Mouse (Mus musculus) liver, adult (tissue): Measurements from ENCODE around the gene Gm973.

ENCODE experiments used
- GATA4 ChIP-seq: IDR thresholded peaks from 2 replicates; pipeline ENCODE4 v1.6.1; 2014; ENCODE audit warnings: mild to moderate bottlenecking, low read length; ENCODE audit not compliant: insufficient replicate concordance

Gene Gm973

DNA sequence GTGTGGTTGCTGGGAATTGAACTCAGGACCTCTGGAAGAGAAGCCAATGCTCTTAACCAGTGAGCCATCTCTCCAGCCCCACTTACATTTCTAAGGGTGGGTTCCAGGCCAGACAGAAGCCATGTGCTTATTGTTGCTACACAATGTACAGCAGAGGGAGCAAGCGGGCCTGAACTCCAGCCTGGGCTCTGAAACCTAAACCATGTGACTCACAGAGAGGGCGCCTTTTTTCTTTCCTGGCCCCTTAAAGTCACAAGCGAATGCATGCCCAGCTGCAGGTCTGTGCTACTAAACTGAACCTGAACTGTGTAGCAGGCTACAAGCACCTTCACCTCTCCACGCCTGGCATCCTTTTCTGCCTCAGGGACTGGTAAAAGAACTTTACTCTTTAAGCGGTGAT, 92.9 kb downstream of the Gm973 start:
- TF ChIP-seq GATA4, result no peak

DNA sequence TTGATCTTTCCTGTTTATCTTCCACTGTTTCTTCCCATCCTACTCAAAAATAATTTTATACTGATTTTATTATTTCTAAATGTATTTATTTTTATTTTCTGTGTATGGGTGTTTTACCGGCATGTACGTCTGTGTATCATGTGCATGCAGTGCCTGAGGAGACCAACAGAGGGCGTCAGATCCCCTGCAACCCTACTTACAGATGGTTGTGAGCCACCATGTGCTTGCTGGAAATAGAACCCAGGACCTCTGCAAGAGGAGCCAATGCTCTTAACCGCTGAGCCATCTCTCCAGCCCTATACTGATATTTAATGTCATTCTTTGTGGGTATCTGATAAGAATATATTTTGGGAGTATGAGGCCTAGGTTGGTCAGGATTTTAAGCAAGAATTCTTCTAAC, 93.4 kb downstream of the Gm973 start:
- TF ChIP-seq GATA4, result no peak

DNA sequence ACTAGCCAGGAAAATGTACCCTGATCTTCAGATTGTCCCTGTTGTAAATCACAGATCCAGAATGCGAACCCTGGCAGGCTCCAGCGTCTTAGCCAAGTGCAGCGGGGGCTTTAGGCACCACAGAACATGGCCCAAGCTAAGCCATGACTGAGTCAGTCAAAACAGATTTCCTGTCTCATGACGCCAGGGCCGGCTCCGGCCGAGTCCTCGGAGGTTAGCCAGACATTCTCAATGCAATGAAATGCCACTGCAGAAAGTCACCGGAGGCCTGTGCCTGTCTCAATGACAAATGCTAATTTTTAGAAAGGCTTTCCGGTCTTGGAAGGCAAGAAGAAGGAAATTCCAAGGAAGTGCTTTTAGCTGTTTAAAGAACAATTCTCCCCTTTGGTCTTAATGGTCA, 93.8 kb downstream of the Gm973 start:
- TF ChIP-seq GATA4, result no peak

DNA sequence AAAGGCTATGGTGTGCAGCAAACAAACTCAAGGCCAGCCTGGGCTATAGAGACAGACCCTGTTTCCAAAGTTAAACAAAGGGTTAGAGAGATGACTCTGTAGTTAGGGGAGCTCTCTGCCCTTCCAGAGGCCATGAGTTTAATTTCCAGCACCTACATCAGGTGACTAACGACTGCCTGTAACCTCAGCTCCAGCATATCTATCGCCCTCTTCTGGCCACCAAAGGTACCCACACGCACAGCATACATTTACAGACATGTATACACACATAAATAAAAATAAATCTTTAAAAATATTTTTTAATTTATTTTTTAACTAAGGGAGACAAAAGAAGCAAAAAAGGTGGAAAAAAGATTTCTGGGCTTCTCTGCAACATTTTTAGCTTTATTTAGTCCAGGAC, 94.9 kb downstream of the Gm973 start:
- TF ChIP-seq GATA4, result no peak

DNA sequence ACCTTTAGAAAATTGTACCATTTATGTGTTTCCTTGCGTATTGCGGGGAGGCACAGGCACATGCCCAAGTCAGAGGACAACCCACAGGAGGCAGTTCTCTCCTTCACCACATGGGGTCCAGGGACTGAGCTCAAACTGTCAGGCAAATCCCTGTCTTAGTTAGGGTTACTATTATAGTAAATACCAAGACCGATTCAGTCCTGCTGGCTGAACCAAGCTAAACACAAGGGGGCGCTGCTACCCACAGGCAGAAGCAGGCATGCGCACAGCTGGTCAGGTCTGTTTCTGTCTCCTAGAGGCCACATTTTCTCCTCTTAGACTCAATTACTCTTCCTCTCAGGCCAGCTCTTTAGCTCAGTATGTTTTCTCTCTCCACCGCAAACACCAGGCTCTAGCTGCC, 97.7 kb downstream of the Gm973 start:
- no peak for TF ChIP-seq GATA4

DNA sequence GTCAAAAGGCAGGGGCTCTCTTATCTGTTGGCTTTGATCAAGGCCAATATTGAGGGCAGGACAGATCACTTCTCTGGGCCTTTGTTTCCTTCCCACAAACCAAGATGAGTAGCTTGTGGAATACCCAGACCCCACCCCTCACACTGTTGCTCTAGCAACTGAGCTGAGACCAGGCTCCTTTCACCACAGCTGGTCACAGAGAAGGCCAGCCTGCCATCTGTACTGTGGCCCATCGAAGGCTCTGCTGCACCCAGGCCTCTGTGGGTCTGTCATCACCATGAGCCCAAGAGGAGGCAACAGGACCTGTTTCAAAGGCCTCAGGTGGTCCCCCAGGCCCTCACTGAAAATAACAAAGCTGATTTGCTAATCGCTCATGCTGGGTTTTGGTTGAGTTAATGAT, 99.0 kb downstream of the Gm973 start:
- TF ChIP-seq GATA4, result no peak

DNA sequence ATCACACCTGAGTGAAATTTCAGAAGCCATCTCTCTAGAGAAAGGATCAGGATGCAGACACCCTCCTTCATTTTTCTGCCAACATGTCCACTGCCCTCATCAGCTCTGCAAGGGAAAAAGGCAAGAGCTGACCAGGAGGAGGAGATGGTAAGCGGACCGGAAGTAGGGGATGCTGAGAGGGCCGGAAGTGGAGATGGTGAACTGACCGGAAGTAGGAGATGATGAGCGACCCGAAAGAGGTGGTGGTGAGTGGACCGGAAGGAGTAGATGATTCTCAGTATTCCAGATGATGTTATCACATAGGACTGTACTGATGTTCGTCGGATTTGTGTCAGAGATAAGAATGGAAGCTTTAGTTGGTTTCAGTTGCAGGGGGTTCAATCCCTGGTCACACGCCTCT, 103.1 kb downstream of the Gm973 start:
- TF ChIP-seq GATA4, result no peak

DNA sequence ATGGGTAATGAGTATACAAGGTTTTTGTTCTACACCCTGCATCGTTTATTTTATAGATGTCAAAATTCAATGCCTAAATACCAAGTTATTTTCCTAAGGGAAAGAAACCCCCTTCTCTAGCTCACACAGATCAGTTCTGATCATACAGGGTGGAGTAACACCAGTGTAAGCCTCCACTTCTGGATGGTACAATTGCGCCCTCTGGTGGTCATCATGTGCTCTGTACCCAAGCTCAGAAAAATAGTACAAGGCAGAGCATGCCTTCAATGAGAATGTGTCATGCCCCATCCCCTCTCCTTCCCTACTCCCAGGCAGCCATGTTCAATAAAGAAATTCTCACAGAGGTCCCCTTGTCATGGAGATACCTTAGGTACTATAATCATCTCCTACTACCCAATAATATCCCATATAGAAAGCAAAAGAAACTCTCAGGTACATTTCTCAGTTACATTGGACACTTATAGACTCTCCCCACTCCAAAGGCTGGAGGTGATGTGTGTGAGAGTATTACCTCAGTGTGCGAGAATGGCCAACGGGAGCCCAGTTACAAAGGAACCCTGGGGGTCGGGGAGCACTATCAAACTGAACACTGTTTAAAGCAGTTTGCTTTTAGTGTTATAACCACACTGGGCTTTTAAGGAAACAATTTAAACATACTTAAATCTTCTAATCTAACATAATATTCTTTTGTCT, 107.4 kb downstream of the Gm973 start:
- TF ChIP-seq GATA4, result no peak

DNA sequence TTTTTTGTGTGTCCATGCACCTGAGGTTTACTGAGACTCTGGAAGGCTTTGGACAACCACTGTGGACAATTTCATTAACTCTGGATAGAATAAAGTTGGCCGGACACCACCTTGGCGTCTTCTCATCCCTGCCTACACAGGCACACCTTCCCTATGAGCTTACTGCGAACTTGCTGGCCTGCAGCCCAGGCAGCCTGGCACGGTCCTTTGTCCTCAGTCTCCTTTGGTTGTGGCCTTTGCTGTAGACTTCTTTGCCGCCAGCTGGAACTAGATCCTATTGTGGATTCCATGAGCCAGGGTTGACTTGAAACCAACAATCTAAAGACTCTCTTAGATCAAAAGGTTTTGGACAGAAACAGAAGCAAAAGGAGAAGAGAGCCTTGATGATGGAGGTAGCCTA, 109.3 kb downstream of the Gm973 start:
- TF ChIP-seq GATA4, result no peak

DNA sequence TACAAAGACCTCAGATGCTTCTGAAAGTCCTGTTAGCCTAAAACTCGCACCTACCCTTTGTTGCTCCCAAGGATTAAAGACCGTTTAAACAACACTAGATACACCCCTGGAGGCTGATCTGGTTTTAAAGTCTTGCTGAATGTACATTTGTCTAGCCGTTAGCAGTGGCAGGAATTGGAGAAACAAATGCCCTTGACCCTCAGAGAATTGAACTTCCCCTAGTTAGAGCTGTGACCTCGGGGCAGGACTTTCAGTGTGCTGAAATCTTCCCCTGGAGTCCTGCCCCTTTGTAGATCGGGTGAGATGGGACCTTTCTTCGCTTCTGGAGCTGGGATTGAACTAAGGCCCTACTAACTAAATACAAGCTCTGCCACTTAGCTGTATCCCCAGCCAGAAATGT, 113.1 kb downstream of the Gm973 start:
- TF ChIP-seq GATA4, result no peak

DNA sequence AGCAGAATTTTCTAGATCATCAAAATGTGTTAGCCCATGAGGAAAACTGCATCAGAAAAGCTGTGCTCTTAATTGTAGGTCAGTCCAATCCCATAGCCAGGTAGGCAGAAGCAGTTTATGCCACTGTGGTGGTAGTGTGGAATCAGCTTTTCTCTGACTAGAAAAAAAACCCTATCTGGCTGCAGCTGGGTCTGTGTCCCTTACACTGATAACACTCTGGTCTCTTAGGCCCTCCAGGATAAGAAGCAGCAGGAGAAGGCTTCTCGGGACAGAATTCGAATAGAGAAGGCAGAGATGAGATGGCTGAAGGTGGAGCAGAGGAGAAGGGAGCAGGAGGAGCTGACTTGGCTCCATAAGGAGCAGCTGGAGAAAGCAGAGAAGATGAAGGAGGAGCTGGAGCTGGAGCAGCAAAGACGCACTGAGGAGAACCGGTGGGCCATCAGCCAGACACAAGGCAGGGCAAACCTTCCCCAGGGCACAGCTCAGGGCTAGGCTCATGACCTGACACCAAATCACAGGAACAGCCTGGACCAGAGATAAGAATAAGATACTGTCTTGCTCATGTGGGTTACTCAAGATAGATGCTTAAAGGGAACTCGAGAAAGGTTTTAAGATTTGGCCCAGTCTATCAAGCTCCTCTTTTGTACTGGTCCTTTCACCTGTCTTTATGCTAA, 116.1 kb downstream of the Gm973 start:
- TF ChIP-seq GATA4, result no peak

DNA sequence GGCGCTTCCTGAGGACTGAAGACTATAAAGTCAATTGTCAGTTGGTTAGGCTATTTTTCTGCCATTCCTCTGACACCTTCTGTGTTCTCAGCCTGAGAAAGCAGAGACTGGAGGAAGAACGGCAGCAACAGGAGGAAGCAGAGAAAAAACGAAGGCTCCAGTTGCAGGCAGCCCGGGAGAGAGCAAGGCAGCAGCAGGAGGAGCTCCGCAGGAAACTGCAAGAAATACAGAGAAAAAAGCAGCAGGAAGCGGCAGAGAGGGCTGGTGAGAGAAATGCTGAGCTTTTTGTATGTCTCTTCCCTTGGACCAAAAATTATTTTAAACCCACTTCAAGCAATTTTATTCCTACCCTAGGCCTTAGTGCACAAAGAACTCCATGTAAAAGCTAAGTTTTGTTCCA, 117.0 kb downstream of the Gm973 start:
- no peak for TF ChIP-seq GATA4

DNA sequence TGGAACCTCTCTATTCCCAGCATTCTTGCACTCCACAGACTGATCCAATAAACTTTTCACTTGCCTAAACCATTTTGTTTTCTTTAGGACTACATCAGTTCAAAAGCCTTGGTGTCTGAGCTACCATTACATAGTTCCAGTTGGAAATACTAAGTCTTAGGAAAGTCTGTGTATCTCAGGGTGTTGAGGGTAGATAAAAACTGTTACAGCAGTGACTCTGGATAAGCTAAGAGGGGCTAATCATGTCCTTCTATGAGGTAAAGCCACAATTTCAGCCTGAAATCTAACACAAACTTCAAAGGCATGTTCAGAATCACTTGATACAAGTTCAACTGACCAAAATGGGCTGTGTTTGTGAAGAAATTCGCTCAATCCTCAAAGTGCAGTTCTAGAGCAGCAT, 120.3 kb downstream of the Gm973 start:
- no peak for TF ChIP-seq GATA4

DNA sequence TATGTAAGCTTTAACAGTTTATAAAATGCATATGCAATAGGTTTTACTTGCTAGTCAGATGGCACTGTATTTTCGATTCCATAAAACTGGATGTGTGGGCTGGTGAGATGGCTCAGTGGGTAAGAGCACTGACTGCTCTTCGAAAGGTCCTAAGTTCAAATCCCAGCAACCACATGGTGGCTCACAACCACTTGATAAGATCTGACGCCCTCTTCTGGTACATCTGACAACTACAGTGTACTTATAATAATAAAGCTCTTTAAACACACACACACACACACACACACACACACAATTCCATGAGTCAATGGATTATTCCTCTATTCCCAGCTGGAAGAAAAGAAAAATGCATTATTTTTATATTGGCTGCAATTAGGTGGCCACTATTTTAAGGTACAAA, 122.3 kb downstream of the Gm973 start:
- TF ChIP-seq GATA4, result no peak

DNA sequence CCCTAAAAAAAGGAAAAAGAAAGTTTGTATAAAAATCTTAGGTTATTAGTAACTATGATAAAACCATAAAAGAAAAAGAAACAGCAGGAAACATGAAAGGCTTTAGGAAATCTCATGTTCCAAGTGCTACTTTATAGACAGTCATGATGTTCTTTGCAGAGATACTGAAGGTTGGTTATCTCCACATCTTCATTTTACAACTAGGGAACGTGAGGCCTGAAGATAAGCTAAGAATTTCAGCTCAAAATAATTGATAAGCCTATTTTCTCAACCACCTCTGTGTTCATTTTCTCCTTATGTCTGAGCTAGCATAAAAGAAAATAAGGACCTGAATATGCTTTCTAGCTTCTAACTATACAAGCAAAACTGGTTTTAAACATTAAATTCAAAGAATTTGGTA, 126.4 kb downstream of the Gm973 start:
- no peak for TF ChIP-seq GATA4

DNA sequence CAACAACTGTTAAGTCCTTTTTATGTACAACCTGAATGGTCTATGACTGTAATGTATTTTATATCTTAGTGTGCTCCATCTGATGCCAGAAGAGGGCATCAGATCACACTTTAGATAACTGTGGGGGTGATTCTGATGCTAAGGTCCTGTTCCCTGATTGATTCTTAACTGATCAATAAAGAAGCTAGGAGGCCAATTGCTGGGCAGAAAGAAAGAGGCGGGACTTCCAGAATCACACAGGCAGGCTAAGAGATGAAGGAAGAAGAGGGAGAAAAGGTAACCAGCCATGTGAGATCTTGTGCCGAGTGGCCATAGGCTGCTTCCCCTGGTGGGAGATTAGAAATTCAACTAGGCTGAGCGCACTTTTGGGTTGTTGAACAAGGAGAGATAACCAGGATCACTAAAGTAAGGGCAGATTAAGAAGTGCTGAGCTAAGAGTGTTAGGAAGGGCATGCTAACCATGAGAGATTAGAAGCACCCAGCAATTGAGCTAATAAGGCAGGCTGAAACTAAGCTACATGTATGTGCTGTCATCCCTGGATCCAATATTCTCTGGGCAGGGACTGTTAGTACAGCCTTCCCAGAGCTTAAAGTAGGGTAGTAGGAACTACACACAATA, 135.2 kb downstream of the Gm973 start:
- no peak for TF ChIP-seq GATA4

DNA sequence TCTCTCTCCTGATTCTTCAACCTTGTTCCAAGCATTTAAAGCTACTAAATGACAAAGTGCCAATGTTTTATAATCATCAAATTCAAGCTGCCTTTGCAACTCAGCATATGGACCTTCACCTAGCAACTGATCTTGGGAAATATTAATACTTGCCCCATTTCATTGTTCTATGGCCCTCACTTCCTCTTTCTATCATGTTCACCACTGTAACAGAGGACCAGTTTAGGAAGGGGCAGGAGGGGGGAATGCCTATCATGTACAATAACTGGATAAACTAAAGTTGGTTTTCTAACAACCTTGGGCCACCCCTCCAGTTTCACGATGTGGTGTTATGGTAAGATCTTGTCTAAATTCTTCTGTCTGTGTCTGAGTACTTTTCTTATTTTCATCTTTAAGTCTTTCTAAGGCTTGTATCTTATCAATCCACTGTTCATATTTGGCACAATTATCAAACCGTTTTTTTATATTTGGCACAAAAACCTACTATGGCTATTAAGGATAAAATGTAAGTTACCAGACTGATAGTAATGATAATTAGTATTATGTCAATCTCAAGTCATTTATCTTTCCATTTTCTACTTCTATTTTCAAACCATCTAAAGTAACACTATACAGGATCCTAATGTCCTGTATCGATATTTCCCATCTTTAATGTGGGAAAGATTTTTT, 137.3 kb downstream of the Gm973 start:
- no peak for TF ChIP-seq GATA4
